Mouse (Mus musculus) telencephalon, adult 2 months (tissue): ENCODE measurements around the gene Usp48.

ENCODE experiments used
- DNase-seq: peaks from one replicate; pipeline ENCODE4 v3.0.0-alpha.2; 2011; ENCODE audit warnings: low read depth, low spot score

Gene Usp48

DNA sequence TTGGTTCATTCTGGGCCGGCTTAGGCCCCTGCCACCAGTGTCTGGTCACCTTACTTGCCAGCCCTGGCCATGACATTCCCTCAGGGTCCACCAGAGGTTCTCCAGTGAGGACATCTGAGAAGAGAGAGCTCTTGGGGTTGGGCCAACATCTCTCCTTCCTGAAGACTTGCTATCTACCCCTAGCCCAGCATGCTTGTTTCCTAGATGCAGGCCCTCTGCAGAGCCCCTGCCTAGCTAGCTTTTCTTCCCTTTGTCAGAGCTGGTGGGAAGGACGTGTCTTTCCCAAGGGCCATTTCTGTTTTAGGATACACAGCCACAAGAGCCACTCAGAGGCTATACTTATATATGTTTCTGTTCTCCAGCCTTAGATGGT is 67.5 kb downstream of the Usp48 start:
- no peak for DNase-seq

DNA sequence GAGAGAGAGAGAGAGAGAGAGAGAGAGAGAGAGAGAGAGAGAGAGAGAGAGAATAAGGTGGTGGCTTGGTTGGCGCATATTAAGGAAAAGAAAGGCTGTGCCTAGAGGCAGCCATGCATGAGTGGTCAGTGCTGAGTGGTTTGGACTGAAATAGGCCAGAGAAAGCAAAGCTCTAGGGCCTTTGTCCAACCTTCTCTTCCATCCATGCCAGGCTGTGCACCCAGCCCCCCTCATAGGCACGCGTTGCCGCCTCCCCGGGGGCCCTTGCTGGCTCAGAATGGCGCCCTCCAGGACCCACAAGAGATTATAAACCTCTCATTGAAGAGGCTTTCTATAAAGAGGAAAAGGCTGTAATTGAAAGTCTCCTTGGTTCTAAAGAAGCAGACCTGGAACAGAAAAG is 68.0 kb downstream of the Usp48 start:
- no peak for DNase-seq

DNA sequence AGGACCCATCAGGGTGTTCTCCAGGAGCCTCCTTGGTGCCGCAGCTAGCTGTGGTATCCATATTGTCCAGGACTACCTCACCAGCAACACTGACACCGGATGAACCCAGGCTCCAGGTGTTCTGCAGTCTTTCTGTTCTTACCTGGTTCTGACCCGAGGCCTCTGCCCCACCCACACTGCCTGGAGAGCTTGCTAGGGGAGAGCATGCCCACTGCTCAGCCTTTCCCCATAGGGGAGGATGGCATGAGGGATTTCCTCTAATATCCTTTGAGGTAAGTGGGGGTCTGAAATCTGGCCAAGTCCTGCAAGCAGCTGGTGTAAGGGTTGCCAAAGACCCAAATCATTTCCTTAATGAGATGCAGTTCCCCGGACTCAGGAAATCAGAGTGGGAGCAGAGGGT is 69.9 kb downstream of the Usp48 start:
- no peak for DNase-seq

DNA sequence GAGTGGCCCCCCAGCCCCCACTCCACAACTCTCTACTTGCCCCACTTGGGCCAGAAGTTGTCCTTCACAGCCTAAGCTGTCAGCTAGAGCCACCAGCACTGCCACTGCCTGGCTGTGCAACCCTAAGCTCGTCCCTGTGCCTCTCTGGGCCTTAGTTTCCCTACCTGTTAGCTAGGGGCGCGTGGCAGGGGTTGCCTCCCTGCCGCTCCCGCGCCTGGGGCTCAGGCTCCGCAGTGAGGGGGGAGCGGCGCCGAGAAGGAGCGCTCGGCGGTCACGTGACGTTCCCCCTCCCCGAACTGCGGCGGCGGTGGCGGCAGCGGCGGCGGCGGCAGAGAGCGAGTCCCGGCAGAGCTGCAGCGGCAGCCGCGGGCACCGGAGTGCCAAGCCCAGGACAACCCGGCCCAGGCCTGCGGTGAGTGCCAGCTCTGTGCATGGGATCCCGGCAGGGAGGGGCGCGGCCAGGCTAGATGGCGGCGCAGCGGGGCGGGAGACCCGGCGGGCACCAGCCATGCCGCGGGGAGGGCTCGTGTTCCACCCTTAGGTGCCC is 71.0 kb downstream of the Usp48 start, which contains the start of gene Rap1gap:
Gene Rap1gap, plus strand, starts transcription at position 294 of the 547 bp plus-strand sequence.
- no peak for DNase-seq

DNA sequence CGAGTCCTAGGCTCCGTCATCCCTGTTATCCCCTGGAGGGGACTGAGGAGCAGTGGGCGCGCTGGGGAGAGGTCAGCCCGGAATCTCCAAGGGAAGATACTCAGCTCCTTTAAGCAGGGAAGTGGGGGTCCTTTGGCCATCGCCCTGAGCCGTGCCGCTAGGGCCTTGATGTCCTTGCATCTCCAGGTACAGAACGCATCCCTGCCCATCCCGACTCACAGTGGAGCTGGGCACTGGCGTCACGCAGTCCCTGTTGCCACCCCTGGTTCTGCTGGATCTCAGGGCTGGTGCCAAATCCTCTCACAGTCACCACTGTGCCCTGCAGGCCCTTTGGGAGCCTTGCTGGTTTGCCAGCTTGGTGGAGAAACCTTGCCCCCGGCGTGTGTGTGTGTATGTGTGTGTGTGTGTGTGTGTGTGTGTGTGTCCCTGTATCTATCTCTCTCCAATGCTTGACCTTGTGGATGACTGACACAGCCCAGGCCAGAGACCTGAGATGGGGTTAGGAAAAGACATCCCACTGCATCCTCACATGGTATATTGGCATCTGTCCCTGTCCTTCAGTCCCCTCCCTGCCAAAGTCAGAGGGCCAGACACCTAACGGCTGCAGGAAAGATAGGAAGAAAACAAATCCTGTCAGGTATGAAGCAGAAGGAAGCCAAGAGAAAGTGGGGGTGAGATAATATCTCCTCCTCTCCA is 71.6 kb downstream of the Usp48 start:
- DNase-seq = no peak

DNA sequence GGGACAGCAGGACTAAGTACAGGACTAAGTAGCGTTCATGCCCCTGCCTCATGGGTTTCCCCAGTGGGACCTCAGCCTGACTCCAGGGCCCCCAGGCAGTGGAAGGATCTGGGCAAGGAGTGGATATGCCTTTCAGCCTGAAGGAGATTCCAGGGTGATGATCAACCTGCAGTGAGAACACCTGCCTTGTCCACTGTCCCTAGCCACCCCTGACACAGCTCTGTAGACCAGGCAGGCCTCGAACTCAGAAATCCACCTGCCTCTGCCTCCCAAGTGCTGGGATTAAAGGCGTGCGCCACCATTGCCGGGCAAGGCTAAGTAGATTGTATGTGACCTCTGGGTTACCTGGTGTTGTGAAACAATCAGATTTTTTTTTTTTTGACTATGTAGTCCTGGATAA is 72.2 kb downstream of the Usp48 start:
- no peak for DNase-seq

DNA sequence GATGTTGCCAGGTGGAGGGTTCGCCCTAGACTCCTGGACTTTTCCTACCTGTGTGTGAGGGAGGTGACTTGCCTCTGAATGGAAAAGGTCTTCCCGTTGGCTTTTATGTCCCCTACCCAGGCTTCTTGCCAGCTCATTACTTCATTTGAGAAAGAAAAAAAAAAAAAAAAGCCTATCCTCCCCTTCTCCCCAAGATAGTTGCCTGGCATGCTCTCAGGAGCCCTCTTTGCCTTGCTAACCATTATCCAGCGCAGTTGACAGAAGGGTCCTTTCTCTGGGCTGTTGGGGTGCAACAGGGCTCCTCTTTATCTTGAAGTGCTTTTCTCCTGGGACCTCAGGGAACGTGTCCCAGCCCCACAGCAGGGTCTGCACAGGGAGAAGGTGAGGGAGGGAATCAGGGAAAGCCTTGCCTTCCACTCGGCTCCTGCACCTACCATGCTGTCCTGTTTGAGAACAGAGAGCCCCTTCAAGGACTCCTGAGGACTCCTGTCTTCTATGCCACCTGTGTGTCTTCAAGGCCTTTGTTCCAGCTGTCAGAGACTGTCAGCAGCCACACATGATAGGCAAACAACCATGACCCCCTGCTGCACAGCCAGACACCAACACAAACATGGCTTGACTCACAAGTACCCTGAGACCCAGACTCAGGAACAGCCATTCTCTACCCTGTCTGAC is 72.9 kb downstream of the Usp48 start:
- no peak for DNase-seq

DNA sequence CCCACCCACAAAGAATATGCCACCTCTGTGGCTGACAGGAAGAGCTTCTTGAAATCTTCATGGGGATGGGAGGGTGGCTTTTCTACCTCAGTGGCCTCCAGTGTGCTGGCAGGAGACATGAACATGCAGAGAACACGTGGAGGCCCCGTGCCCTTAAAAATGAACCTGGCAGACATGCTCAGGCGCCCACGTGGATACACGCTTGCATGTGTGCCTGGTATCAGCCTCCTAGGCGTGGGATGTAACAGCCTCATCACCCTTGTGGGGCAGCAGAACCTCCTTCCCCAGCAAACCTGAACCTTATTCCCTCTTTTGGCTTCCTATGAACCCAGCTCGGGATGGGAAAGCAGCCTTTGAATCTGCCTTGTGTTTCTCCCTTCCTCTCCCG is 73.4 kb downstream of the Usp48 start:
- no peak for DNase-seq

DNA sequence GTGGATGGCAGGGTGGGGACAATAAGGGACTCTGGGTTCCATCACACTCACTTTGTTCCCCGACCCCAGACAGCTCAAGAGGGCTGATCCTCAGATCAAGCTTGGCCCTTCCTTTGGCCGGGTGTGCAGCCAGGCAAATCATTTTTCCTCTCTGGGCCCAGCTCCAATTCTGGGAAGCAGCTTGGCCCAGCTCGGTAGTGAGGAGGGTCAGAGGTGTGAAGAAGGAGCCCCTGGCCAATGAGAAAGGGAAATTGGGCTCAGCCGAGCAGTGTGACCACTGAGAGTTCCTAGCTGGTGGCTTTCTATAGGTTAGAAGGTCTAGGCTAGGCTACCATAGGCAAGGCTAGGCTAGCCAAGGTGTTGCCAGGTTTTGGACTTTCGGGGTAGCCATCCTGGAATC is 74.2 kb downstream of the Usp48 start:
- no peak for DNase-seq

DNA sequence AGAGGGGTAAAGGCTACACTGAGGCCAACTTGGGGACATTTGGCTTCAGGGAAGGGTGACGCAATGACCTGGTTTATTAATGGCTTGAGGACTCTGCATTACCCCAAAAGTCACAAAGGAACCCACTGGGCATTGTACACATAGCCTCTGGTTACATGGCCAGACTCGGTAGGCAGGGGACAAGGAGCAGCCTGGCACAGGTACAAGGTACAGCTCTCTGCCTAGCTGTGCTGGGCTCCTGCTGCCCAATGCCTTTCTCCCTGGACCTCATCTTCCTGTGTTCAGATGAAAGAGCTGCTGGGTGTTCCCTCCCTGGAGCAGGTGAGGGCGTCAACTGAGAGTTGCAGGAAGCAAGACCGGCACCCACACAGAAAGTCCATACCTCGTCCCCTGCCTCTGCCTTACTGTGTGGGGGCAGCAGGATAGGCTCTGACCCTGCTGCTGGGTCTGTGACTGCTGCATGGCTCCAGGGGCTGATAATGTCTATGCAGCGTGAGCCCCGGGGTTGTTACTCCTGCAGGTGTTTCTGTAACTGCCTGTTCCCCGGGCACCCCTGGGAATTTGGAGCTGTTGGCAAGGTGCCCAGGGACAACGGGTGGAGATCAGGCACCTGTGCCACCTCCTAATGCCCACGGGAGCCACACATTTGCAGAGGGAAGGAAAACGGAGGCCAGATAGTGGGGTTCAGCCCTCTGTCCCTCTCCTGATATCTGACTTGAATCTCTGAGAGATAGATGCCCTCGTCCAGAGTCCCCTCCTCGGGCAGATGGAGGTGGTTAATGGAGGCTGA is 78.4 kb downstream of the Usp48 start:
- DNase-seq = no peak

DNA sequence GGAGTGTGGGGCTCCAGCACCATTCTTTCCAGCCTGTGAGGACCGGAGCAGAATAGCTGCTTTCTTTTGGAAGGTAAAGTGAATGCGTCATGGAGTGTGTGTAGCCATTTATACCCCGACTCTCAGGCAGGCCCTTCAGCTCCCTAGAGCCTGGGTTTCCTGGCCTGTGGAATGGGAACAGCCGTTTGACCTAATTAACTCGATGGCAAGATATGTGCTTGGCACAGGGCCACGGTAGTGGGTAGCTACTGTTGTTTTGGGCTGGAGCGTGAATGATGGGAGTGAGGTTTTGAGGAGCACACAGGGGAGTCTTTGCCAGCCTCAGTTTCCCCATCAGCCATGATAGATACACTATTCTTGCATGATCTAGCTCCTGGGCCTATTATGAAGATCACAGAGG is 82.0 kb downstream of the Usp48 start:
- no peak for DNase-seq

DNA sequence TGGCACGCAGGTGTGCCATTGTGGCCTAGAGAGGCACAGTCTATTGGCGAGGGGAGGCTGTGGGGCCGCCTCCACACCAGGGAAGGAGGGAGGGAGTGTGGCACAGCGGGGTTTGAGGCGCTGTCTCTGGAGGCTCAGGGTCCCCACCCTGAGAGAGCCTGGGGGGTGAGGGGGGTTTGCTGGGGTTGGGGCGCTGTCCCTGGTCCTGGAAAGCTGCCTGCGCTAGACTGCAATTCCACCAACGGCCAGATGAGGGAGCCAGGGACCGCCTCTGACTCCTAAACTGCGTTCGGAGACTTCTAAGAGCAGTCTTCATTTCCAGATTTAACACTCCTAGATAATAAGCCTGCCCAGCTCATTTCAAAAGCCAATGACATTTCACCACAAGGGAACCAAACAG is 82.5 kb downstream of the Usp48 start:
- no peak for DNase-seq

DNA sequence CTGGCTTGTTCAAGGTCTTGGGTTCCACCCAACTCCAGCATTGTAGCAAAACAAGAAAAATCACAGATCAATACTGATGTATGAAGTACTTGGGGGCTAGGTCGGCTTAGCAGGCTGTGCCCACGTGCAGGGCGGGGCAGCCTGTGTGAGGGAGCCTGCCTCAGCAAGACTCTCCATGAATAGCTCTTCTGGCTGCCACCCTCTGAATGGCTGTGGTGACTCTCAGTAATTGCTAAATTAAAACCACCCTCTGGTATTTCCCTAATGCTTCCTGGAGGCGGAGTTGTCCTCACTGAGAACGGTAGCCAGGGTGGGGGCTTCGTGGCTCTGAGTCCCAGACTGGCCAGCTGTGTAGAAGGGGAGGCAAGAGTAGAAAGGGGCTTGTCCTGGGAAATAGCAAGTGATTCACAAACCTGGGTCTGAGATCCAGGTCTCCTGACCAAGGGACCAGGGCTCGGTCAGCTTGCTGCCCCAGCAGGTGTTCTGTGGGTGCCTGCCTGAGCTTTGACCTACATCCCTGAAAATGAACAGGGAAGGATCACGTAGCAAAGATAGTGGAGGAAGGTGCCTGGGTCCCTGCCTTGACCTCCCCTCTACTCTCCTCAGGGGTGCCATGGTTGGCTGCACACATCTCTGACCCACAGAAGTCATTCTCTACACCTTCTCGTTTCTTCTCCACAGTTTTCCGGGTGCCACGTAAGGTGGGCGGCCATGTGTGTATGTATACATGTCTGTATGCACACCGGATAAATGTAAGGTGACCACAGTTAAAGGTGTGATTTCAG is 83.3 kb downstream of the Usp48 start:
- no peak for DNase-seq

DNA sequence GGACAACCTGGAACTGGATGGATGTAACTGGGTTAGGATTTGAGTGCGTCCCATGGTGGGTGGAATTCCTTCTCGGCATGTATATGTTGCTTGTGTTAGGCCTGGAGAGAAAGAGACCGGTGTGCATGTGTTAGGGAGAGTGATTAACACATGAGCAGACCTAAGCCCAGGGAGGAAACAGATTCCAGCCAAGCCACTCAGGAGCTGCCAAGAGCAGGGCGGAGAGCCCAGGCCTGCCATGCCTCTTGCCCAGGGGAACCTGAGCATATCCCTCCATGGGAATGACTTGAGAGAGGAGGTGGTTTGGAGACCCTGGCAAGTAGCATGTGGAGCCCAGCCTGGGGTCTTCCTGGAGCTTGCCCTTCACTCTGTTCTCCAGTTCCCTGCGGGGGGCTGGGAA is 84.4 kb downstream of the Usp48 start:
- no peak for DNase-seq

DNA sequence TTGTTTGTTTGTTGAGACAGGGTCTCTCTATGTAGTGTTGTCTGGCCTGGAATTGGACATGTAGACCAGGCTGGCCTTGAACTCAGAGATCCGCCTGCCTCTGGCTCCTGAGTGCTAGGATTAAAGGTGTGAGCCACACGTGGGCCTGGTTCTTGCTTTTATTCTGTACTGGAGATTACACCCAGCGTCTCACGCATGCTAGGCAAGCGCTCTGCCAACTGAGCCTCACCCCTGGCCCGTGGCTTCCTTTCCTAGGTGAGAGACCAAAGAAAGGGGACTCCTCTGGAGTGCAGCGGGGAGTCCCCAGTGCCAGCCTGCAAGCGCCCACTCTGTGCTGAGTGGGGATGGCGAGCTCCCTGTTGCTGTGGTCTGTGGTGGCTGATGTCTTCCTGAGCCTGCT is 85.0 kb downstream of the Usp48 start:
- DNase-seq = no peak

DNA sequence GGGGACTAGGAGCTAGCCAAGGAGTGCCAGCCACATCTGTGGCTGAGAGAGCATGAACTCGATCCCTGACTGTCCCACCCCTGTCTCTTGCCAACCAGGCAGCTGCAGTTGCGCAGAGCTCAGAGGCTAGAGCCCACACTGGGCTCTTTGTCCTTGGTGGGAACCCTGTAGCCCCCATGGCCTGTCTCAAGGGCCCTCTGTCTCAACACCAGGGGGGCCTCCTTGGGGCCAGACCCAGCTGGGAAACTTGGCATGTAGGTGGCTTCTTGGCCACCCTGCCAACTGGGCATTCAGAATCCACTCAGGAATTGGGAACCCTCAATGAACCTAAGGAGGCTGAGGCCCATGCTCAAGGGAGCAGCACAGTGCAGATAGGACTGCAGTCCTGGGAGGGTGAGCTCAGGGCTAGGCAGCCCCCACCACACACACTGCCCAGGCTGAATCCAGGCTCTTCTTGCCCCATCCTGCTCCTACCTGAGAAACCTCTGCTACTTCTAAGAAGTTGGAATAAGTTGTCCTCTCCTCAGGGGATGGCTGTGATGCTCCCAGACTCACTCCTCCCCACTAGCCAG is 86.5 kb downstream of the Usp48 start:
- DNase-seq = no peak

DNA sequence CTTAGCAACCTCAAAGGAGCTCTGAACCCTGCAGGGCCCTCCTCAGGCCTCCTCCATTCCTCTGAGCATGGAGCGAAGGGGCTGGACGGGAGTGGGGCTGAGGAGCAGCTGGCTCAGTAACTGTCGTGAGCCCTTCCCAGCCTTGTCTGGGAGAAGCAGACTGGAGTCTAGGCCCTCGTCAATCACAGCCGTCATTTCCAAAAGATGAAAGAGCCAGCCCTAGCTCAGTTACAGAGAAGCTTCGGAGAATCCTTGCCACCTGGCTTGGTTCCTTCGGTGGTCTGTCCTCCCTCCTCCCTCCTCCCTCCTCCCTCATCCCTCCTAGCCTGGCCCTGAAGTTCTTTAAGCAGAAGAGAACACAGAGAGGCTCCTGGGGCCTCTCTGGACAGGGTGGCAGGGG is 87.2 kb downstream of the Usp48 start:
- DNase-seq = no peak

DNA sequence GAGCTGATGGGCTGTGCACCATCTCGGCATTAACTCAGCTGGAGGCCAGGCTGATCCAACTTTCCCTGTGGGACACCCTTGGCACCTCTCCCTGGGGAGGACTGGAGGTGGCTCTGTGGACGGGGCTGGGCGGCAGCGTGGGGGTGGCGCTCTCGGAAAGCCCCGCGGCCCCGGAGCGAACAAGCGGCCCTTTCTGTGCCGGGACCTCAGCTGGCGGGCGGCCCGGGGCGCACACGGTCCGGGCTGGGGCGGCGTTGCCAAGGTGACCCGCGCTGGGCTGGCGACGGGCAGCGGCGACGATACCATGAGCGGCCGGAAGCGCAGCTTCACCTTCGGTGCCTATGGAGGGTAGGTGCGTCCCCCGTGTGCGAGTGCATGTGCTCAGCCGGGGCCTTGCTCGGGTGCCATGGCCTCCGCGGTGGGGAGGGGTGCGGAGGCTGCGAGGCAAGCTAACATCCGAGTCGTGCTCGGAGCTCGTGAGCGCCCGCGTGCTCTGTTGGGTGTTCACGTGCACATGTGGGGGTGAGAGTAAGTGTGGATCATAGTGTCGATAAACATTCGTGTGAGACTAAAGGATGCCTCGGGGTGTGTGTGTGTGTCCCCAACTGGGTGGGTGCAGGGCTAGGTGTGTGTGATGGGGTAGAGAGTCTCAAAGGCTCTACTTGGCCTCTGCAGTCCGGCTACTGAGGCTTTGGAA is 88.0 kb downstream of the Usp48 start:
- no peak for DNase-seq

DNA sequence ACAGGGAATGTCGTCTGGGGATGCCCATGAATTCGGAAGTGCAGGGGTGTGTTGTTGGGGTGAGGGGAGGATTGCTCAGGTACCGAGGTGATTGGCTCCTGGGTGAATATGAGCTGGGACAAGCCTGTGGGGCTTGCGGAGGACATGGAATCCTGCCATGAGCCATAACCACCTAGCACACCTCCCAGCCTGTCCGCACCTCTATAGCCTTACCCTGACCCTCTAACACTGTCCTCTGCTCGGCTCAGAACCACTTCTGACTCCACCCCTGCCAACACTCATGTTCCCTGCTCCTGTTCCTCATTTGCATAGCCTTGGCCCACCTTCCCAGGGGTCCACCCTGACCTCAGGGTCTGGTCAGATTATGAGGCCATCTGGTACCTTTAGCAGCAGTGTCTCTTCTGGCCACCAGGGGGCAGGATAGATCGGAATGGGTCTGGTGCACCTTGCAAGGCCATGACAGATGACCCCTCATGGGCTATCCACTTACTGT is 89.5 kb downstream of the Usp48 start:
- no peak for DNase-seq

DNA sequence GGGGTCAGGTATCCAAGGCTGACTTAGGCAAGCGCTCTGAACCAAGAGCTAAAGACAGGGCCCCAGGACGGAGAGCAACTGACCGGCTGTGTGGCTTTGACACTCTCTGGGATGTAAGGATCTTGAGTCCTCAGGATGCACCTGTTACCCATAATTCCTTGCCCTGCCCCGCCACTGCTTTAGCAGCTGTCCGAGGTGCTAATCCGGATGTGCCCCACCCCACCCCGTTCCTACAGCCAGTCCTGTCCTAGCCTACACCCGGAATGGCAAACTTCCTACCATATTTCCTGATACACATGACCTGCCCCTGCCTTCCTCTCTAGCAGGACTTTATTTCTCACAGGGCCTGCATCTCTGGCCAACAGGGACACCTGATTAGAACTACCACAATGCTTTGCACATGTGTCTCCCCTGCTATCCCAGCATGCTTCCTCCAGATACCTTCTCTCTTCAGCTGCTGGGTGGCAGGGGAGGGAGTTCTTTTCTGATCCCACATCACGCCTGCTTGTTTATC is 91.3 kb downstream of the Usp48 start:
- no peak for DNase-seq
